Mouse (Mus musculus): ENCODE data around the gene Cfd. TPM values are rescaled to one million over a fixed set of nuclear protein-coding genes. Genes with fewer than 3 reads are reported as not detected.

The Cfd gene
- total RNA-seq, 1 experiment: not detected

- Histone ChIP-seq H3K4me1 (ENCODE audit: control insufficient read depth in 2 of 2, insufficient read depth in 2 of 2, low read length in 2 of 2, poor library complexity in 1 of 2) (peaks cover 1 to 20% of the 10 kb centered on the region in 2 experiments; a peak in 1 of 4 replicates), H3K36me3 (ENCODE audit: control insufficient read depth, insufficient read depth, low read length, poor library complexity, severe bottlenecking) (peaks cover 5% of the 10 kb centered on the region; the same call in 1 of the 2 replicates), H3K9me3 (ENCODE audit: control insufficient read depth, insufficient read depth, low read depth, low read length) (no peaks in the 10 kb centered on the region), H3K9ac (ENCODE audit: insufficient read depth, low read depth, low read length, poor library complexity, severe bottlenecking) (no peak overlapping the region), H3K4me3 (ENCODE audit: insufficient read depth in 1 of 2, low read depth in 1 of 2, low read length in 2 of 2, poor library complexity in 1 of 2, severe bottlenecking in 1 of 2) (no peak overlapping the region), H3K27ac (ENCODE audit: insufficient read depth, low read depth, low read length, poor library complexity, severe bottlenecking) (no peak overlapping the region)
- DNase-seq (ENCODE audit: low read depth, low spot score): no peak
- in situ Hi-C loops (cut with MboI; ENCODE audit: low sequenced_read_pairs in 2 of 2, unreplicated experiment in 2 of 2): no loop called here
- TF ChIP-seq MAFK (IDR thresholded peaks at IDR 0.05; ENCODE audit: insufficient read depth, low read depth, low read length) (no peak), ZNF384 (IDR thresholded peaks at IDR 0.05; ENCODE audit: low read depth, low read length) (no peak), ZC3H11A (IDR thresholded peaks at IDR 0.05; ENCODE audit: borderline replicate concordance, low read depth, low read length) (no peak), CHD2 (IDR thresholded peaks at IDR 0.05; ENCODE audit: low read depth, low read length) (no peak), HCFC1 (IDR thresholded peaks at IDR 0.05; ENCODE audit: borderline replicate concordance, insufficient read depth, low read length) (no peak)
These were observed 10.3 kb downstream of the Cfd start for GRCm38 (mm10) chr10:79900951-79901410.

- in situ Hi-C loops (cut with MboI; ENCODE audit: low sequenced_read_pairs in 2 of 2, unreplicated experiment in 2 of 2): no loop called here
- Histone ChIP-seq H3K36me3 (ENCODE audit: control insufficient read depth, insufficient read depth, low read length, poor library complexity, severe bottlenecking) (peaks cover 5% of the 10 kb centered on the region; the same call in 1 of the 2 replicates), H3K9ac (ENCODE audit: insufficient read depth, low read depth, low read length, poor library complexity, severe bottlenecking) (no peak overlapping the region), H3K27ac (ENCODE audit: insufficient read depth, low read depth, low read length, poor library complexity, severe bottlenecking) (no peak overlapping the region), H3K9me3 (ENCODE audit: control insufficient read depth, insufficient read depth, low read depth, low read length) (no peaks in the 10 kb centered on the region), H3K4me3 (ENCODE audit: insufficient read depth in 1 of 2, low read depth in 1 of 2, low read length in 2 of 2, poor library complexity in 1 of 2, severe bottlenecking in 1 of 2) (no peak overlapping the region), H3K4me1 (ENCODE audit: control insufficient read depth in 2 of 2, insufficient read depth in 2 of 2, low read length in 2 of 2, poor library complexity in 1 of 2) (peaks cover 0 to 10% of the 10 kb centered on the region in 2 experiments; a peak in 1 of 4 replicates)
- no peak for DNase-seq (ENCODE audit: low read depth, low spot score)
- no peak for TF ChIP-seq MAFK (IDR thresholded peaks at IDR 0.05; ENCODE audit: insufficient read depth, low read depth, low read length)
- TF ChIP-seq ZNF384 (IDR thresholded peaks at IDR 0.05; ENCODE audit: low read depth, low read length): no peak
- TF ChIP-seq ZC3H11A (IDR thresholded peaks at IDR 0.05; ENCODE audit: borderline replicate concordance, low read depth, low read length): no peak
- no peak for TF ChIP-seq CHD2 (IDR thresholded peaks at IDR 0.05; ENCODE audit: low read depth, low read length)
- no peak for TF ChIP-seq HCFC1 (IDR thresholded peaks at IDR 0.05; ENCODE audit: borderline replicate concordance, insufficient read depth, low read length)
These were observed 16.1 kb downstream of the Cfd start for GRCm38 (mm10) chr10:79906712-79907111.

- no peak for DNase-seq (ENCODE audit: low read depth, low spot score)
- no peak overlapping the region for H3K9ac ChIP-seq (ENCODE audit: insufficient read depth, low read depth, low read length, poor library complexity, severe bottlenecking)
- H3K4me1 ChIP-seq (ENCODE audit: control insufficient read depth in 2 of 2, insufficient read depth in 2 of 2, low read length in 2 of 2, poor library complexity in 1 of 2): peaks cover 0 to 13% of the 10 kb centered on the region in 2 experiments; a peak in 1 of 4 replicates
- no peaks in the 10 kb centered on the region for H3K9me3 ChIP-seq (ENCODE audit: control insufficient read depth, insufficient read depth, low read depth, low read length)
- no peak overlapping the region for H3K4me3 ChIP-seq (ENCODE audit: insufficient read depth in 1 of 2, low read depth in 1 of 2, low read length in 2 of 2, poor library complexity in 1 of 2, severe bottlenecking in 1 of 2)
- no peak overlapping the region for H3K27ac ChIP-seq (ENCODE audit: insufficient read depth, low read depth, low read length, poor library complexity, severe bottlenecking)
- no peak for TF ChIP-seq MAFK (IDR thresholded peaks at IDR 0.05; ENCODE audit: insufficient read depth, low read depth, low read length)
- no peak for TF ChIP-seq ZC3H11A (IDR thresholded peaks at IDR 0.05; ENCODE audit: borderline replicate concordance, low read depth, low read length)
- TF ChIP-seq CHD2 (IDR thresholded peaks at IDR 0.05; ENCODE audit: low read depth, low read length): no peak
- TF ChIP-seq ZNF384 (IDR thresholded peaks at IDR 0.05; ENCODE audit: low read depth, low read length): no peak
- TF ChIP-seq HCFC1 (IDR thresholded peaks at IDR 0.05; ENCODE audit: borderline replicate concordance, insufficient read depth, low read length): no peak
- in situ Hi-C loops (cut with MboI; ENCODE audit: low sequenced_read_pairs in 2 of 2, unreplicated experiment in 2 of 2): no loop called here
- peaks cover 5% of the 10 kb centered on the region; the same call in 1 of the 2 replicates for H3K36me3 ChIP-seq (ENCODE audit: control insufficient read depth, insufficient read depth, low read length, poor library complexity, severe bottlenecking)
These were observed 16.8 kb downstream of the Cfd start for GRCm38 (mm10) chr10:79907415-79907814.

- Histone ChIP-seq H3K27ac (ENCODE audit: insufficient read depth, low read depth, low read length, poor library complexity, severe bottlenecking) (peak within 1 kb of the TSS; percentile 99), H3K9ac (ENCODE audit: insufficient read depth, low read depth, low read length, poor library complexity, severe bottlenecking) (peak within 1 kb of the TSS; percentile 100), H3K9me3 (ENCODE audit: control insufficient read depth, insufficient read depth, low read depth, low read length) (no peaks in the 10 kb centered on the region), H3K36me3 (ENCODE audit: control insufficient read depth, insufficient read depth, low read length, poor library complexity, severe bottlenecking) (peaks cover 5% of the 10 kb centered on the region; the same call in 1 of the 2 replicates), H3K4me3 (ENCODE audit: insufficient read depth in 1 of 2, low read depth in 1 of 2, low read length in 2 of 2, poor library complexity in 1 of 2, severe bottlenecking in 1 of 2) (peak within 1 kb of the TSS; percentile 99 to 100), H3K4me1 (ENCODE audit: control insufficient read depth in 2 of 2, insufficient read depth in 2 of 2, low read length in 2 of 2, poor library complexity in 1 of 2) (peaks cover 0 to 8% of the 10 kb centered on the region in 2 experiments; a peak in 1 of 4 replicates)
- in situ Hi-C loops (cut with MboI; ENCODE audit: low sequenced_read_pairs in 2 of 2, unreplicated experiment in 2 of 2): no loop called here
- no peak; the same call in 1 of the 2 replicates for TF ChIP-seq ZNF384 (IDR thresholded peaks at IDR 0.05; ENCODE audit: low read depth, low read length)
- TF ChIP-seq CHD2 (IDR thresholded peaks at IDR 0.05; ENCODE audit: low read depth, low read length): no peak
- TF ChIP-seq ZC3H11A (IDR thresholded peaks at IDR 0.05; ENCODE audit: borderline replicate concordance, low read depth, low read length): no peak
- TF ChIP-seq MAFK (IDR thresholded peaks at IDR 0.05; ENCODE audit: insufficient read depth, low read depth, low read length): no peak
- TF ChIP-seq HCFC1 (IDR thresholded peaks at IDR 0.05; ENCODE audit: borderline replicate concordance, insufficient read depth, low read length): peak; percentile 67; the same call in 1 of the 2 replicates
- peak; percentile 97 for DNase-seq (ENCODE audit: low read depth, low spot score)
These were observed 17.8 kb downstream of the Cfd start, which contains the start of gene Med16 for GRCm38 (mm10) chr10:79908167-79909091. Gene Med16, minus strand, starts transcription at chr10:79908923.

Data from ES-E14 (cell line).